Mouse (Mus musculus) liver, postnatal 0 days (tissue): ENCODE measurements around the gene Tmem121.

ENCODE experiments used
- CTCF ChIP-seq: sonication (generic); IDR thresholded peaks from 2 replicates; pipeline ENCODE4 v1.5.1; 2016; ENCODE audit warnings: antibody characterized with exemption, low read depth
- EP300 ChIP-seq: IDR thresholded peaks from 2 replicates; pipeline ENCODE4 v1.6.1; 2016; ENCODE audit warnings: antibody characterized with exemption, low read depth, mild to moderate bottlenecking

GRCm38 (mm10) chr12:113151046-113151445 lies 34.7 kb upstream of the Tmem121 start:
- TF ChIP-seq CTCF, result no peak
- no peak for TF ChIP-seq EP300
